Mouse (Mus musculus) brain, adult 10 weeks (tissue): ENCODE measurements around the gene Slc35e2. TPM values are rescaled to one million over a fixed set of nuclear protein-coding genes. Genes with fewer than 3 reads are reported as not detected.

Source experiments
- polyA plus RNA-seq: library from polyadenylated mRNA; stranded (reverse); fragments of 350-450 nt; fragmentation: Illumina TruSeq; extraction: RNeasy Lipid Tissue Mini Kit (QIAGEN cat#74804); gene quantifications from one replicate; pipeline ENCODE4 v1.2.3, GENCODE M21; 2015; ENCODE audit warnings: low read depth, low replicate concordance

Gene Slc35e2
- 19.6 TPM for polyA plus RNA-seq

DNA sequence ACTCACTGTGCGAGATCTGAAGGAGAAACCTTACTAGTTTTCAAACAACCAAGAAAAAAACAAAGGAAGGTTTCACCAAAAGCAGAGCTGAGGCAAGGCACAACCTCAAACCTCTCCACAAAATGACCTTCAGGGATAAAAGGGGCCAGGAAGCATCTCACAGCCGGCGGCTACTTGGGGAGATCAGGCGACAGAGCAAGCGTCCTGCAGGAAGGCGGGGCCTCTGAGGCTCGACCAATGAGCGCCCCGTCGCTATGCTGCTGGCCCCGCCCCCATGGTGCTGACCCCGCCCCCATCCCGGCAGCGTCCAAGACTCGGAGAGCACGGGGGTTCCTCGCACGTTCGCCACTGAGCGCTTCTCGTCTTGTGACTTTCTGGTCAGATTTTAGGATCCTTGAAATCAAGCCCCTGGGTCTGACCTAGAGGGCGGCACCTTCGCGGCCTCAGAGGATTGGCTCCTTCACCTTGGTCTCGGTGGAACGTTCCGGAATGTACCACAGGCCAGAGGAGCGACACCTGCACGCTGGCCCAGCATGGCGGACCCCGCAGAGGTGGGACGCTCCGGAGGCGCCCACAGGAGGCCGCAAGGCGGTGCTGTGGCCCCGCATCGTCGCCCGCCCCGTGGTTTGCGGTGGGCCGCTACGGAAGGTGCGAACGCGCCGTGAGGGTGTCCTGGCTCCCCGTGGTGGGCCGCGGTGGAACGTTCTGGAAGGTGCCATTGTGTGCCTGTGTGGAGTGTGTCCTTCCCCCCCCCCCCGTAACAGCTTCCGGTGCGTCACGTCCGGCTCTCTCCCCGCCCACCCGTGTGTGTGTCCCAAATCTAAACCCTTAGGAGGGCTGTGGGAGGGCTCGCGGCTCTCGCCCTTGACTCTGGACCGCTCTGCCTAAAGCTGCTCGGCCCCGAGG is at the start of gene Slc35e2:
Slc35e2 (plus strand) TSS at position 326 of the 906 bp plus-strand sequence.

DNA sequence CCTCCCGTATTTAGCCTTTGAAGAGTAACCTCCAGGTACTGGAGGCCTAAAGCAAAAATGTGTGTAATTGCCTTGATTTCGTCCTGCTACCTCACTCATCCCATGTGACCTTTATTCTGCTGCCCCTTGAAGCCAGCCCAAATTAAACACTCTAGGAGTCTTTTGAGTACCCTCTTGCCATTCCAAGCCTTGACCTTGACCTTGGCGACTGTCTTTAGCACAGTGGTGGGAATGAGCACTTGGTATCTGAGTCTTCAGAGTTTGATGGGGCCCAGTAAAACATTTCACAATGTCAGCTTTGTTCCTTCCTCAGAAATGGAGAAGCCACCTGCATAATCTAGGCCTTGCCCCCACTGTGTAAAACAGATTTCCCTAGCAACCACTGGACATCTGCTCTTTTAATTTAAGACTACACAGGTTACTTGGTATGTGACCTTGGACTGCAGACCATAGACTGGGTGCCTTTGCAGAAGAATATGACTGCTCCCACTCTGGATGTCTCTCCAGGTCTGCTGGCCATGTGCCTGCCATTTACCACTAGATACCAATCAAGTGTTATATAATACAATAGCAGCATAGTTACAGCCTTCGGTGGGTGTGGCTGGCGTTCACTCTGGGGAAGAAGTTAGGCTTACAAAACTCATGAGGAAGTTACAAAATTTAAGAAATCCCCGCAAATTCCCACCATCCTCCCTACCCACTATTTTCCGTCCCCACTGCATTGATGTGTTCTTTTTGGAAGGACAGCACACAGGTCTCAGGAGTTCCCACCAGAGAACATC is 39.4 kb upstream of the Slc35e2 start, which contains the start of gene Nadk:
Nadk (plus strand) TSS at position 718 of the 782 bp plus-strand sequence.

DNA sequence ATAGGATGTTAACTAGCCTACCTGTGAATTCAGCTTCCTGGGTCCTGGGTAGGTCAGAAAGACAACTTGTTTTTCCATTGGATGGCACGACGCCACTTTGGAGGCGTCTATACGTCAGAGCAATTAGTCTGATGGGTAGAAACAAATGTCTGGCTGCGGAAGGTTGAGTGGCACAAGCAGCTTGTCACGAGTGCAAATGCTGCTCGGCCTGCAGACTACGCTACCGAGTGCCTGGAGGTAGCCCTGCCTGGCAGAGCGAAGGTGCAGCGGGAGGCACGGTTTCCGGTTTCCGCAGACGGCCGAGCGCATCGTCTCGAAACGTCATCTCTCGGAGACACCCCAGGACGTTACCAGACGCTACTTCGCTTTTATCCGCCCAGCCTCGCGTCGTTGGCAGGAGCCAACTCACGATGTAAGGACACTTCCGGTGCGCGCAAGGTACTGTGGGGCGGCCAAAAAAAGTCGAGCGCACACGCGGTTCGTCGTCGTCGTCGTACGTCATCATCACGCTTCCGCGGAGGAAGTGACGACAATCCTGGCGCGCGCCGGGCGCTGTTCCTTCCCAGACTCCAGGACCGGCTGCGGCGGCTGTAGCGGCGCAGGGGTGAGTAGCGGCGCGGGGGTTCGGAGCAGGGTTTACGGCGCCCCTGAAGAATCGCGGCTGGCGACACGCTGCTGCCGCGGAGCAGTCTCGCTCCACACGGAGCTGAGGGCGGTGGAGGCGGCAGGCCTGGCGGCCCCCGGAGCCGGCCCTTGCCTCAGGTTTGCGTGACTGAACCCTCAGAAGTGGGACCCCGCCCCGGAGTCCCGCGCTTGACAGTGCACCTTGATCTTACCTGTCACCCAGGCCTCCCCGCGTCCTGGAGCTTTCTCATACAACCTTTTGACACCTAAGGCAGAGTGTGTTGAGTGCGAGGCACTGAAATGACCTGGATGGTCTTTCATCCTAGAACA is 23.4 kb downstream of the Slc35e2 start, which contains the start of gene Cdk11b:
Cdk11b (plus strand) TSS at position 517 of the 954 bp plus-strand sequence.

GRCm38 (mm10) chr4:155645308-155645707 is 44.1 kb downstream of the Slc35e2 start, which contains the start of gene Gm10563:
TSS of gene Gm10563 (minus strand) at chr4:155645408.

GRCm38 (mm10) chr4:155653086-155653450 is 51.9 kb downstream of the Slc35e2 start, which contains the start of gene Mmp23:
TSS of gene Mmp23 (minus strand) at chr4:155653384.

DNA sequence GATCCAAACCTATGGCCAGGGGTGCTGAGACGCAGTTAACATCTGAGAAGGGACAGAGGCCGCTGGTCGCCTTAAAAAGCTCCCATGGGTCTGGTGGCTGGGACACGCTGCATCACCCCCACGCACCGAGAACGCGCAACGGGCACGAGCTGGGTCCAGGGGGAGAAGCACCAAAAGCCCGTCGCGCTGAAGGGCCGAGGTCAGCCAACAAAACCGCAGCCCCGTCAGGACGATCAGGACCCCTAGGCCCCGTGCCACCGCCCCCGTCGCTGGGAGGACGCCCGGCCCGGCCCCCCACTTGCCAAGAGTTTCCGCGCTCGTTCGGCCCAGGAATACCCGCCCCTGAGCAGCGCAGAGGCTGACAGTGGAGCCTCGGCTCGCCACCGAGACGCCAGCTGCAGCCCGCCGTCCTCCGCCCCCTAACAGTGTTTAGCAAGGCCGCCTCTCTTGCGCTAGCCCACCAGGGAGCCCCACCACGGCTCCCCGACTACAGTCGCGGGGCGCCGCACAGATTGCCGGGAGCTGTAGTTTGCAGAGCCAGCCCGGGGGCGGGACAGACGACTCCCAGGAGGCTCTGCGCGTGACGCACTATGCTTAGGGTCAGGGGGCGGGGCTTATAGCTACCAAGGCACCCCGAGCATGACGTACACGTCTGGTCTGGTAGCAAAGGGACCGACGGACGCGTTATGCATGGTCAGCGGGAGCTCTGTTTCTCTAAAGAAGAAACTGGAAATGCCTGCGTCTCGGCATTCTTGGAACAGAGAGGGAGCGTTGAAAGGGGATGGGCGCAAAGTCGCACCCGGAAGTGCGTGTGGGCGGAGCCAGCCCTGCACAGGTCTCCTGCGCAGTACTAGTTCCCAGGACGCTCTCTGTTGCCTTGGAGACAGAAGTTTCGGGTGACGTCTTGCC is 67.7 kb downstream of the Slc35e2 start, which contains the start of gene Mib2:
Mib2 (minus strand) TSS at position 510 of the 909 bp plus-strand sequence.

Other genes with a start within 250 kb of the Slc35e2 start
- 225 TPM for gene Prkcz, start 240.1 kb upstream of the Slc35e2 start, polyA plus RNA-seq
- gene Gabrd, start 203.3 kb upstream of the Slc35e2 start, polyA plus RNA-seq = 96.0 TPM
- 15.4 TPM for gene Cfap74, start 192.2 kb upstream of the Slc35e2 start, polyA plus RNA-seq
- gene Tmem52, start 132.3 kb upstream of the Slc35e2 start, polyA plus RNA-seq = 1.1 TPM
- 592 TPM for gene Gnb1, start 110.1 kb upstream of the Slc35e2 start, polyA plus RNA-seq
- 56.7 TPM for gene Nadk, start 39.0 kb upstream of the Slc35e2 start, polyA plus RNA-seq
- gene Cdk11b, start 23.4 kb downstream of the Slc35e2 start, polyA plus RNA-seq = 61.1 TPM
- not detected for gene Gm10563, start 44.0 kb downstream of the Slc35e2 start, polyA plus RNA-seq
- 2.3 TPM for gene Mmp23, start 52.0 kb downstream of the Slc35e2 start, polyA plus RNA-seq
- gene Mib2, start 67.8 kb downstream of the Slc35e2 start, polyA plus RNA-seq = 74.7 TPM
- gene Fndc10, start 92.9 kb downstream of the Slc35e2 start, polyA plus RNA-seq = 23.6 TPM
- gene Ssu72, start 103.4 kb downstream of the Slc35e2 start, polyA plus RNA-seq = 141 TPM
- gene Tmem240, start 133.4 kb downstream of the Slc35e2 start, polyA plus RNA-seq = 47.3 TPM
- 50.0 TPM for gene Atad3a, start 159.7 kb downstream of the Slc35e2 start, polyA plus RNA-seq
- gene Vwa1, start 173.3 kb downstream of the Slc35e2 start, polyA plus RNA-seq = 23.2 TPM
- 62.7 TPM for gene Tmem88b, start 184.5 kb downstream of the Slc35e2 start, polyA plus RNA-seq
- gene Ankrd65, start 189.0 kb downstream of the Slc35e2 start, polyA plus RNA-seq = not detected
- 214 TPM for gene Mrpl20, start 201.5 kb downstream of the Slc35e2 start, polyA plus RNA-seq
- gene Ccnl2, start 211.1 kb downstream of the Slc35e2 start, polyA plus RNA-seq = 66.1 TPM
- gene Aurkaip1, start 229.9 kb downstream of the Slc35e2 start, polyA plus RNA-seq = 148 TPM
- gene Mxra8, start 238.3 kb downstream of the Slc35e2 start, polyA plus RNA-seq = 6.2 TPM
- 77.2 TPM for gene Dvl1, start 246.0 kb downstream of the Slc35e2 start, polyA plus RNA-seq